Mouse (Mus musculus): Measurements from ENCODE around the gene Rcn3.

The Rcn3 gene

GRCm38 (mm10) chr7:45073949-45074348 is 18.1 kb downstream of the Rcn3 start:
- DNase-seq (ENCODE audit: low spot score in 2 of 2), result no peak

- no peak for DNase-seq (ENCODE audit: low spot score in 2 of 2)
Observed at GRCm38 (mm10) chr7:45073171-45073707, 18.8 kb downstream of the Rcn3 start.

DNA sequence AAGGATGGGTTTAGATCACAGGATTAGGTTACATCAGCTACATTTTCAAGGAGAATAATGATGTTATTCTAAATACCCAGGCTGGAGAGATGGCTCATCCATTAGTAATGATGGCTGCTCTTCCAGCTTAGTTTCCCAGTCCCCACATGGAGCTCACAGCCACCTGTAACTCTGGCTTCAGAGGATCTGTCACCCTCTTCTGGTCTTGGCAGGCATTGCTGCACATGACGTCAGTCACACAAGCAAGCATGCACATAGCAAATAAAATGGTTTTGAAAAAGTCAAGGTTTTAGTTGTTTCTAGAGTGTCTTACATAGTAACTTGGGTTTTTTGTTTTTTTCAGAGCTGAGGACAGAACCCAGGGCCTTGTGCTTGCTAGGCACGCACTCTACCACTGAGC is 19.8 kb downstream of the Rcn3 start:
- DNase-seq (ENCODE audit: low spot score in 2 of 2), result no peak

GRCm38 (mm10) chr7:45069671-45070070 is 22.4 kb downstream of the Rcn3 start:
- no peak for DNase-seq (ENCODE audit: low spot score in 2 of 2)

DNA sequence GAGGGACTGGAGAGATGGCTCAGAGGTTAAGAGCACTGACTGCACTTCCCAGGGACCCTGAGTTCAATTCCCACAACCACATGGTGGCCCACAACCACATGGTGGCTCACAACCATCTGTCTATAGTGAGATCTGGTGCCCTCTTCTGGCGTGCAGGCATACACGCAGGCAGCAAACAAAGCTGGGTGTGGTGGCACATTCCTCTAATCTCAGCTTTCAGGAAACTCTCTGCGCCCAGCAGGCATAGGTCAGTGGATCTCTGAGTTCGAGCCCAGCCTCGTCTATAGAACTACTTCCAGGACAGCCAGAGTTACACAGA is 24.1 kb downstream of the Rcn3 start:
- peak; percentile 47 to 70 for DNase-seq (ENCODE audit: low spot score in 2 of 2)

DNA sequence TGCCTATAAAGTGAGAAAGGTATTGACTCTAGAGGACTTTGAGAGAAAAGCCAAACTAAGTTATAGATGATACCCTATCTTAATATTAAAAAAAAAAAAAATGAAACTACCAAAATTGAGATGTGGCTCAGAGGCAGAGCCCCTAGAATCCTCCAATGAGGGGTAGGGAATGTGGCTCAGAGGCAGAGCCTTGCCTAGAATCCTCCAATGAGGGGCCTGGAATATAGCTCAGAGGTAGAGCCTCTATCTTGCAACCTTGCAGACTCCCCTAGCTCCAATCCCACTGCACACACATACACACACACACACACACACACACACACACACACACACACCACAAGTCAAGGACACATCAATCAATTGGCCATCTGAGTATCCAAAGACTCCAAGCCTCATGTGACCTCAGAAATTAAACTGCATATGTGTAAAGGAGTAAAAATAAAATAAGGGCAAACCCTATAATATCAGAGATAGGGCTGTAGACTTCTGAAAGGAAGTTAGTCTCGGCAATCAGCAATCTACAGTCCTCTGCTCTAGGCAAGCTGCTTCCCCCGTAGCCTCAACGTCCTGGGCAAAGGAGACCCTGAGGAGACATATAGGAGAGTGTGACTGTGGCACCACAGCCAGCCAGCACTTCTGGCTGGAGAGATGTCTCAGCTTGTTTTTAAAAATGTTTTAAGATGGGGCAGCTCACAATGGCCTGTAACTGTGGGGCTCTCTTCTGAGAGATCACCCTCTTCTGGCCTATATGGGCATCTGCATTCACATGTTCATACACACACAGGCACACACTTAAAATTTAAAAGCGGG is 24.6 kb downstream of the Rcn3 start:
- DNase-seq (ENCODE audit: low spot score in 2 of 2), result no peak

- DNase-seq (ENCODE audit: low spot score in 2 of 2), result peak; percentile 90 to 93
Observed at GRCm38 (mm10) chr7:45062239-45062835, 29.7 kb downstream of the Rcn3 start, which contains the start of the genes Nosip and Prrg2. TSS of gene Nosip (plus strand) at chr7:45062429. TSS of gene Prrg2 (minus strand) at chr7:45062677.

DNA sequence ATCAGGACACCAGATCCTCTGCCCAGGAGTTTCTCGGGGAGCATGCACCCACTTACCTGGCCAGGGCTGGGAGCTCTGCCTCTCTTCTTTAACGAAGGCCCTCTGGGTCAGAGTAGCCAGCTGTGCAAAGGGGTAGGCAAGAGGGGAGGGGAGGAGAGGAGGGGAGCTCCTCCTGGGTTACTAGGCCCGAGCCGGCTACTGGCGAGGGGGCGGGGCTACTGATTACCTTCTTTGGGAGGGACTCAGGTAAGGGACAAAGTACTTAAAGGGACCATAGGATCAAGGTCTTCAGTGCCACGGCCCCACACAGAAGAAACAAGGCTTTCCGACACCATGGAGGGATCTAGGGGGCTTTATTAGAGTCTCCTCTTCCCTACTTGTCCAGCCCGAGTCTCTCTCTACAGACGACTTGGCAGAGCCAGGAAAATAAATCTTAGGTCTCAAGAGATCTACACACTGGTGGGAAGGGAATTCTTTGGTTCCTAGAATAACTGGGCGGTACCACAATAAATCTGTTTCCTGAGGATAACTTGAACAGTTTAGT is 30.4 kb downstream of the Rcn3 start:
- DNase-seq (ENCODE audit: low spot score in 2 of 2), result no peak

DNA sequence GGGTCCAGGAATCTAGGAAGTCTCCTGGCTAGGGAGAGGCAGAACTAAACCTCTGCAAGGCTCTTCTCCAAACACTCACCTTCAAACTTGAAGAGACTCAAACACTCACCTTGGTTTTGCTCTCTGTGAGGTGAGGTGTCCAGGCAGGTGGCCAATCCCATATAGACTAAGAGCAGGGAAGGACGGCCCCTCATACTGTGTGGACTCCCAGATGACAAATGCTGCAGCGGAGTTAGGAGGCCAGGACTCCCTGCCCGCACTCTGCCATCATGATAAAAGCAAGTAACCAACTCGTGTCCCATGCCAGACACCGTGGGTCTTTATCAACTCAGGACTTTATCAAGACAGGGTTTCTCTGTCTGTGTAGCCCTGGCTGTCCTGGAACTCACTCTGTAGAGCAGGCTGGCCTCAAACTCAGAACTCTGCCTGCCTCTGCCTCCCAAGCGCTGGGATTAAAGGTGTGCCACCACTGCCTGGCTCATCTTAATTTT is 31.3 kb downstream of the Rcn3 start:
- no peak for DNase-seq (ENCODE audit: low spot score in 2 of 2)

DNA sequence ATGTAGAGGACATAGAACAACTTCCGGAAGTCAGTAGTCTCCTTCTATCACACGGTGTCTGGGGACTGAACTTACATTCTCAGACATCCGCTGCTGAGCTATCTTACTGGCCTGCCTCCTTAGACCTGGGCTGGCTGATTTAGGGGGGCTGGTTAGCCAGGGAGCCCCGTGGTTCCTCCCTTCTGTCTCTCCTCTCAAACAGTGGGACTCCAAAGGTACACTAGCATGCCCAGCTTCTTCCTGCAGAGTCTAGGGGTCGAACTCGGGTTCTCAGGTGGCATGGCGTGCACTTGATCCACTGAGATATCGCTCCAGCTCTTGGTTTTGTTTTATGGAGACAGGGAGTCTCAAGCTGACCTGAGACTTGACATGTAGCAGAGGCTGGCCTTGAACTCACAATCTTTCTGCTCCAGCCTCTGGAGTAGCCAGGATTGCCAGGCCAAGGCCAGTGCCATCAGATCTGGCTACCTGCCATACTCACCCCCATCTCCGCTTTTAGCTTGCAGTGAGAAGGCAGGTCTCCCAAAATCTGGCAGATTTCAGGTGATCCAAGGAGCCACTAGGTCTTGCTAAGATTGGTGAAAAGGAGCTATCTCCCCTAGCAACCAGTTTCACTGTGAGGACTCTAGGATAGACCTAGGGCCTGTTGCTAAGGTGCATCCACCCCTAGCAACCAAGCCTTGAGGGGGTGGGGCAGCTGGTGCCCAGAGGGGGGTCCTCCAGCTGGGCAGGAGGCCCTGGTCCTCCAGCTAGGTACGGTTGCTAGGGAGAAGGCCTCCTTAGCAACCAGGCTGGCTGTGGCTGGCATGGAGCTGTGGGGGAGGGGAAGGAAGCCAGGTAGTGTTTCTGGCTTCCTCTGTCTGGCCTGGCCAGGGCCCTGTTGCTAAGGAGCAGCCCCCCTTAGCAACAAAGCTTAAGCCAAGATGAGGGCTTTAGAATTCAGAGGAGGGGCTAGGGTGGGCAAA is 33.1 kb downstream of the Rcn3 start:
- DNase-seq (ENCODE audit: low spot score in 2 of 2), result no peak

- no peak for DNase-seq (ENCODE audit: low spot score in 2 of 2)
Observed at GRCm38 (mm10) chr7:45056972-45057348, 35.1 kb downstream of the Rcn3 start.

- DNase-seq (ENCODE audit: low spot score in 2 of 2), result no peak
Observed at GRCm38 (mm10) chr7:45056329-45056971, 35.6 kb downstream of the Rcn3 start.

- DNase-seq (ENCODE audit: low spot score in 2 of 2), result peak; percentile 91 to 98
Observed at GRCm38 (mm10) chr7:45053931-45054510, 38.0 kb downstream of the Rcn3 start.

GRCm38 (mm10) chr7:45053117-45053930 is 38.7 kb downstream of the Rcn3 start:
- peak; percentile 70 to 80 for DNase-seq (ENCODE audit: low spot score in 2 of 2)

- no peak for DNase-seq (ENCODE audit: low spot score in 2 of 2)
Observed at GRCm38 (mm10) chr7:45052862-45053116, 39.2 kb downstream of the Rcn3 start, which contains the start of gene Prr12. TSS of gene Prr12 (minus strand) at chr7:45052881.

- DNase-seq (ENCODE audit: low spot score in 2 of 2), result peak in 1 of 2 experiments; percentile 57
Observed at GRCm38 (mm10) chr7:45052181-45052861, 39.7 kb downstream of the Rcn3 start.

DNA sequence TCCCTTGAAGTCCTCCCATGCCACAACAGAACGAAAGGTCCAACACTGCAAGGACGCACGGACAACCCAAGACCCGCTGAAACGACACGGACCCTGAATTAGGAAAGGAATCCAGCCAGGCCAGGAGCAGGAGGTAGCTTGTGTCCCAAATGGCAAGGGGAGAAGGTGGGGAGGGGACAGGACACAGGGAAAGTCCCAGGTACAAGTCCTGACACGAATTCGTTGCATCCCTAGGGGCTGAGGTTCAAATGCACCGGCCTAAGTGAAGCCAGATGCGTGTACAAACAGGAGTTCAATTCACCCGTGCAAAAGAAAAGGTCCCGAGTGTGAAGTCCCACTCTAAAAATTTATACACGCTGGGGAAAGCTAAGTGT is 40.4 kb downstream of the Rcn3 start:
- DNase-seq (ENCODE audit: low spot score in 2 of 2), result no peak

GRCm38 (mm10) chr7:45050945-45051600 is 40.9 kb downstream of the Rcn3 start:
- DNase-seq (ENCODE audit: low spot score in 2 of 2), result peak; percentile 25 to 41
